Mouse (Mus musculus): Measurements from ENCODE around the gene Gm10972.
"Not testable (repeated sequence)": the region's sequence is repeated elsewhere in the genome, so short reads cannot be mapped to it uniquely, and the experiment has no call there.

The Gm10972 gene

GRCm38 (mm10) chr3:94659142-94659748 lies 16.3 kb downstream of the Gm10972 start:
- not testable (repeated sequence) for DNase-seq (ENCODE audit: low read depth, low spot score)

- not testable (repeated sequence) for DNase-seq (ENCODE audit: low read depth, low spot score)
These were observed 17.9 kb downstream of the Gm10972 start for GRCm38 (mm10) chr3:94660841-94661240.

DNA sequence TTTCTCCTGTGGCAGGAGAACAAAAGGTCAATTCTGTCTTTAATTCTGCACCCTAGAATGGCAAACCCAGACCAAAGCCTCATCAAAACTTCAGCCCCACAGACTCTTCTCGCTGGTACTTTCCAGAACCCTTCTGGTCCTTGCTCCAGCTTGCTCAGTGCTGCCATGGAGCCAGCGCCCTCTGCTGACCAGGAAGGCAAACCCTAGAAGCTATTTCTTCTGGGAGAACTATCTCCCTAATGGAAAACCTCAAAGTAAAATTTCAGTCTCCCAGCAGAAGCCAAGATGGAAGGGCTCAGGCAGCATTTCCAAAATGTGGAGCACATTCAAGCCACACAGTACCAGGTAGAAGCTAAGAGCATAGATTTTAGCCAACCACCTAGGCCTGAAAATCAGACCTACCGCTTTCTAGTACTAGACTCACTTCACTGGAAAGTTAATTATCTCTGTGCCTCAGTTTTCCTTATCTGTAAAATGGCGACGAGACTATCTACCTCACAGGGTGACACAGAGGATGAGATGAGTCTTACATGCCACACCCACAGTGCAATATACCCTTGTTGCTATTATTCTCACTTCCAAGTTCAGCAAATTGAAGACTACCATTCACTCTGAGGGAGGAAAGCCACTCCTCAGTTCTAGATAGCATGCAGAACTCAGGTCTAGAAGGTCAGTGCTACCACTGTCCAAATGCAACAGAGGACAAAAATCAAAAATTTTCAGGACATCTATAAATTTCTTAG lies 22.3 kb downstream of the Gm10972 start:
- not testable (repeated sequence) for DNase-seq (ENCODE audit: low read depth, low spot score)

DNA sequence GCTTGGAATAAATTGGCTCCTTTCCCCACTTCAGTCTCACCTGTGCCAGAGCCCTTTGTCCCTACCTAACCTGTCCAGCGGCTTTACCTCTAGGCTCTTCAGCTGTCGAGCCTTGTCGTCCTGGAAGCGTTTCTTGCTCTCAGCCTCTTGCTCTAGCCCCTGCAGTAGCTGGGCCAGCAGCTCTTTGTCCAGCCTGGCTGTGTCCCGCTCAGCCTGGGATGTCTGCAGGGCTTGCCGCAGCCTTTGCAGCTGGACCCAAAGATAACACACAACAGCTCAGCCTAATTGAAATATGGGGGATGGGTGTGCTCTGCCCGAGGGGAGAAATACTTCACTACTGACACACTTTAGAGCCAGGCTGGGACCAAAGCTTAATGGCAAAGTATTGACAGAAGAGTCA lies 23.0 kb downstream of the Gm10972 start:
- not testable (repeated sequence) for DNase-seq (ENCODE audit: low read depth, low spot score)

GRCm38 (mm10) chr3:94675101-94675500 lies 32.2 kb downstream of the Gm10972 start:
- DNase-seq (ENCODE audit: low read depth, low spot score), result not testable (repeated sequence)

- no peak for DNase-seq (ENCODE audit: low read depth, low spot score)
These were observed 36.5 kb downstream of the Gm10972 start for GRCm38 (mm10) chr3:94679351-94679841.

- DNase-seq (ENCODE audit: low read depth, low spot score), result not testable (repeated sequence)
These were observed 37.1 kb downstream of the Gm10972 start for GRCm38 (mm10) chr3:94680032-94680431.

DNA sequence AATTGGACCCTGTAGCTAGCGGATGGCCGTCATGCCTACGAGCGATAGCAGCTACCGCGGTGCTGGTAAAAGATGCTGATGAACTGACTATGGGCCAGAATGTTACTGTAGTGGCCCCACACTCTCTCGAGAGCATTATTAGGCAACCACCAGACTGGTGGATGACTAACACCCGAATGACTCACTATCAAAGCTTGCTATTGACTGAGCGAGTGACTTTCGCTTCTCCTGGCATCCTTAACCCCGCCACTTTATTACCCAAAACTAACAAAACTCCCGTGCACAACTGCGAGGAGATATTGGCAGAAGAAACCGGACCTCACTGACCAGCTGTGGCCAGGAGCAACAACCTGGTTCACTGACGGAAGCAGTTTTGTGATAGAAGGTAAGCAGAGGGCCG lies 37.9 kb downstream of the Gm10972 start:
- no peak for DNase-seq (ENCODE audit: low read depth, low spot score)

- DNase-seq (ENCODE audit: low read depth, low spot score), result no peak
These were observed 40.7 kb downstream of the Gm10972 start for GRCm38 (mm10) chr3:94683646-94684045.

DNA sequence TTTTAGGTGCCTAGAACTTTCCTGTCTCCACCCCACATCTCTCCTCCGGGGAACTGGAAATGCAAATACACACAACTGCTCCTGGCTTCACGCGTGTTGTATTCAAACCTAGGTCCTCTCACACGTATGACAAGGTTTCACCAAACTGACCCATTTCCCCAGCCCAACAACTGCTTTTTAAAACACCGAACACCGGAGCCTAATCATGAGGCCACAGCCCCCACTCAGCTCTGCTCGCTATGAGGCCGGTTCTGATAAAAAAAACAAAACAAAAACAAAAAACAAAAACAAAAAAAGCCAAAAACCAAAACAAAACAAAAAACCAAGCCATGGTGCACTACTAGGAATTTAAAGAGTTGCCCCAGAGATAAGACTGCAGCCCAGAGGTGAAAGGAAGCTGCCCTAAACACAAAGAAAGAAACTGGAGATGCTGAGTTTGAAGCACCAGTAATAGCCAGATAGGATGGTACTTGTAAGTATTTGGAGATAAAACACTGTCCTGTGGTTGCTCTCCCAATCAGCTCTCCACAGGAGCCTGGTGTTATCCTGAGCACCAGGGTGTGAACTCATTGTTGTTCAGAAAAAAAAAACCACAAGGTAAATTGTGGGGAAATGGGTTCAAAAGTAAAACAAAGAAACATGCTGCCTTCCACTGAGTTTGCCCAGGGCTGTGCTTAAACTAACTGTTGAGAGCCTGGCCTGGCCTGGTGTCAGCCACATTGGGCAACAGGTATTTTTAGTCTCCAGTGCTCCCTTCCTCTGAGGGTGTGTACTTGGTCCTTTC lies 43.3 kb downstream of the Gm10972 start:
- not testable (repeated sequence) for DNase-seq (ENCODE audit: low read depth, low spot score)

DNA sequence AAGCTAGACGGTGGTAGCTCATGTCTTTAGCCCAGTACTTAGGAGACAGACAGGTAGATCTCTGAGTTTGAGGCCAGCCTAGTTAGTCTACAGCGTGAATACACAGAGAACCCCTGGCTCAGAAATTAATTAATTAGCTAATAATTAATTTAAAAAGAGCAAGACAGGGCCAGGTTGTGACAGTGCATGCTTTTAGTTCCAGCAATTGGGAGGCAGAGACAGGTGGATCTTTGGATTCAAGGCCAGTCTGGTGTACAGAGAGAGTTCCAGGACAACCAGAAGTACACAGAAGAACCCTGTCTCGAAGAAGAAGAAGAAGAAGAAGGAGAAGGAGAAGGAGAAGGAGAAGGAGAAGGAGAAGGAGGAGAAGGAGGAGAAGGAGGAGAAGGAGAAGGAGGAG lies 45.8 kb downstream of the Gm10972 start:
- DNase-seq (ENCODE audit: low read depth, low spot score), result not testable (repeated sequence)

DNA sequence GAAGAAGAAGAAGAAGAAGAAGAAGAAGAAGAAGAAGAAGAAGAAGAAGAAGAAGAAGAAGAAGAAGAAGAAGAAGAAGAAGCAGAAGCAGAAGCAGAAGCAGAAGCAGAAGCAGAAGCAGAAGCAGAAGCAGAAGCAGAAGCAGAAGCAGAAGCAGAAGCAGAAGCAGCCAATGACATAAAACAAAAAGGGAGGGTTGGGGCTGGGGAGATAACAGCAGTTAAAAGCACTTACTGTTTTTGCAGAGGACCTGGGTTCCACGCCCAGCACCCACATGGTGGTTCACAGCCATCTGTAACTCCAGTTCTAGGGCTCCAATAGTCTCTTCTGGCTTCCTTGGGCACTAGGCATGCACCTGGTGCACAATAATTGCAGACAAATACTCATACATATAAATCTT lies 46.3 kb downstream of the Gm10972 start:
- not testable (repeated sequence) for DNase-seq (ENCODE audit: low read depth, low spot score)

GRCm38 (mm10) chr3:94690162-94690561 lies 47.2 kb downstream of the Gm10972 start:
- DNase-seq (ENCODE audit: low read depth, low spot score), result not testable (repeated sequence)

GRCm38 (mm10) chr3:94690616-94691247 lies 47.8 kb downstream of the Gm10972 start:
- DNase-seq (ENCODE audit: low read depth, low spot score), result no peak

- DNase-seq (ENCODE audit: low read depth, low spot score), result not testable (repeated sequence)
These were observed 48.8 kb downstream of the Gm10972 start for GRCm38 (mm10) chr3:94691694-94692093.
